Mouse (Mus musculus) urinary bladder, postnatal 14 days (tissue): Measurements from ENCODE around the gene Sp2.

Source experiments
- DNase-seq: peaks from one replicate; pipeline ENCODE4 v3.0.0; 2021; ENCODE audit warnings: low spot score

Sp2 gene

DNA sequence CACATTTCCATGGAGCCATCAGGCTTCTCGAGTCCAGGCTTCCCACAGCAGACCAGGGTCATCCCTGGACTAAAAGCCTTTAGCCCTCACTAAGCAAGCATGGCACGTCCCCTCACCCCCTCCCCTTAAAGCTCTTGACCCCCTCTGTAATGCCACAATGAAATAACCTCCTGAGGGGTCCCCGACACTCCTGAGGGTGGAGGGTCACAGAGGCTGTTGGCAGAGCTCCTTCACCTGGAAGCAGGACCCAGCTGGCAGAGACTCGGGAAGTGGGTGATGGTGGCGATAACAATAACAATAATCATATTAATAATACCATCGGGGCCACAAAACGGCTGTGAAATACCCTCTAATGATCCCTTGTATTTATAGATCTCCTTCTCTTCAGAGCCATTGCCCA, at the start of gene Sp2:
Gene Sp2, minus strand, starts transcription at position 101 of the 400 bp plus-strand sequence.
- no peak for DNase-seq

DNA sequence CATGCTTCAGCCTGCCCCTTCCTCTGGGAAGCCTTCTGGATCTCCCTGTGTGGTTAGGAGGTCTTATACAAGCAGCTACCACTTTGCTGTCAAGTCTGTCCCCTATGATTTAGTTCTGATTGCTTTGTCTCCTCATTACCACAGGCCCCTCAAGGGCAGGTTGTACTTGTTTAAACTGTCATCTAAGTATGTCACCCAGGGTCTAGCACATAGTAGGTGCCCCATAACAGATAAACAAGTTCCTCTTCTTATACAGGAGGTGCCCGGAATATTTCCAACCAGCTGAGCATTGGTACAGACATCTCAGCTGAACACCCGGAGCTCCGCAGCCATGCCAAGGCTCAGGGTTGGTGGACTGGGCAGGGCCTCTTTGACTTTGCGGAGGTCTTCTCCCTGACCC, 49.7 kb upstream of the Sp2 start:
- DNase-seq = no peak

DNA sequence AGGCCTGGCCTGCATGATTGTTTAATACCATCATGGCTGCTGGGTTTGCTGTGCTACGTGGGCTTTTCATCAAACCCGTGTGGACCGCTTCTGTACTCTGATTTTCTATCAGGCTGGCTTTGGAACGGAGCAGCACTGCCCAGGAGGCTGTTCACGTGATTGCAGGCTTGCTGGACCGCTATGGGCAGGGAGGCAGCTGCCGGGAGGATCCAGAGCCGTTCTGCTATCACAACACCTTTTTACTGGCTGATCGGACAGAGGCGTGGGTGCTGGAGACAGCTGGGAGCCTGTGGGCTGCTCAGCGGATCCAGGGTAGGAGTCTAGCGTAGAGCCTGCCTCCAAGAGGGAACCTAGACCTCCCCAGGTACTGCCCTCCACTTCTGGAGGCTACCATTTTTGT, 49.2 kb upstream of the Sp2 start:
- no peak for DNase-seq

DNA sequence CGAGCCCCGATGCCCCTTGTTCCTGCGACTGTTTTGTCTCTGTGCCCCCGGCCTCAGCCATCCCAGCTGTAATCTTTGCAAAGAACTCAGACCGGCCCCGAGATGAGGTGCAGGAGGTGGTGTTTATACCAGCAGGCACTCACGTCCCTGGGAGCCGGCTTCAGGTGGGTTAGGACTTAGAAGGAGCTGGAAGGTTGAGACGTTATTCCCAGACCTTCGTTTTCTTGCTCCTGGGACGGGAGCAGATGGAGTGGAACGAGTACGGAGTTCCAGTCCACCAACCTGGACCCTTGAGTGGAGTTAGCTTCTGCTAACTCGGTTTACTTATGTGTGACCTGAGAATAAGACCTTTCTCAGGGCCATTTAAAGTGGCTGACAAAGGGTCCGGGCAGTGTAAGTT, 47.7 kb upstream of the Sp2 start:
- no peak for DNase-seq

DNA sequence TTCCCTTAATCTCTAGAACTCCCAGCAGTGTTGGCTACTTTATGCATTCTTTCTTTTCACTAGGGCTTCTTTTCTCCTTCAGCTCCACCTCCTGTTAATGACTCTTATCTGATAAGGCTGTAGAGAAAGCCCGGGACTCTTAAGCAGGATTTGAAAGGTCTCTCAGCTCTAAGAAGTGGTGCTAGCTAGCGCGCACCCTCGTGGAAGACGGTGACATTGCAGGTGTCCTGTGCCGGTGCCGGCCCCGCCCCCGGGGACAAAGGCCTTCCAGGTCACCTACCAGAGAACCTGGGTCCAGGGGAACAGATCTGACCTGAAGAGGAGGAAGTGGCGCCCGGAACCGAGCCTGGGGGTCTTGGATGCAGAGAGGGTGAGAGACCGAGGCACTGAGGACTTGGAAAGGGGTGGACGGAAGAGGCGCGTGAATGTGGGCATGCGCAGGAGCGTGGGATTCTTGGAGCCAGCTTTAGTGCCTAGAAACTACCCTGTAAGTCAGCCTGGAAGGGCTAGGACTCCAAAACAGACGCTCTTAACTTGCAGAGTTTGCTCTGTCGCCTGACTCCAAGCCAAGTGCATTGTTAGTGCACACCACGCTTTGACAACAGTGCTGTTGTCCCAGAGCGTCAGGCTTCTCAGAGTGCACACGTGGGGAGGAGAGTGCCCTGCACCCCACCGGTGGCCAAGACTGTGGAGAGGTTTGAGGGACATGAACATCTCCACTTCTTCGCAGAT, 47.1 kb upstream of the Sp2 start, which contains the start of gene Scrn2:
Gene Scrn2, plus strand, starts transcription at position 253 of the 732 bp plus-strand sequence.
- peak; percentile 80 for DNase-seq

DNA sequence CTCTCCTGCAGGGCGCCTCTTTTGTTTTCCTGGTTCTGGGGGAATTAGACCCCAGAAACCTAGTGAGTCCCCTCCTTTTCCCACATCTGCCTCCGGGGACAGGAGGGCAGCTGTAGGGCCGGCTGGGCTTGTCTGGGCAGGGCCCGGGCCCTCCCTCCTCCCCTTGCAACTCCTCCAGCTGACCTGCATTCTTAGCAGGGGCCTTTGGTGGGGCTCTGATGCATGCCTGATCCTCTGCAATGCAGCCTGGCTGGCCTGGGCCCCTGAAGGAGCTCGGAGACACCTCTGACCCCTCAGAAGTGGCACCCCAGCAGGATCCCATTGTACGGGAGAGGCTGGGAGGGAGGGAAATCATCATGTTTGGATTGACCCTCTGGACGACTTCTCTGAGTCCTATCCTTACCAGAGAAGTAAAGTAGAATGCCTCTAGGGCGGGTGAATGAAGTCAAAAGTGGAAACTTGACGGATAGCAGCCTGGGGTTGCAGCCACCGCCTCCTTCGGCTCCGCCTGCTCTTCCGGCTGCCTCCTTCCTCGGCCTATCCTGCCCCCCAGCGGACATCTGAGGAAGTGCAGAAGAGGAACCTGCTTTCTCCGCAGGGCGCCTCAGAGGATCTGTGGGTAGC, 43.1 kb upstream of the Sp2 start:
- DNase-seq = peak; percentile 88

DNA sequence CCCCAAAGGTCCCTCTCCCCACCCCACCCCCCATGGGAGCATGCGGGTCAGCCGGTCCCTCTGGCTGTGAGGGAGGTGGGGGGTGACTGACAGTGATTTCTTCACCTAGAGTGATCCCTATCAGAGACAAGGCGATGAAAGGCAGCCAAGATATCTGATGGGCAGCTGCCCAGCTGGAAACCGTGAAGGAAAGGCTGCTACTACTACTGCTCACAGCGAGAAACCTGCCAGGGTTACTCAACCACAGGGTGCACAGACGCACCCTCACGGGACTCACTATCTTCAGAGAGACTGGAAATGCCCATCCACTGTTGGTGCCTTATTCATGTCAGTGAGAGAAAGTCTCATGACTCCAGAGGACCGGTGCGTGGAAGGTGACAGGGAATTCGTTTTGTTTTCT, 42.2 kb upstream of the Sp2 start:
- peak; percentile 77 for DNase-seq

DNA sequence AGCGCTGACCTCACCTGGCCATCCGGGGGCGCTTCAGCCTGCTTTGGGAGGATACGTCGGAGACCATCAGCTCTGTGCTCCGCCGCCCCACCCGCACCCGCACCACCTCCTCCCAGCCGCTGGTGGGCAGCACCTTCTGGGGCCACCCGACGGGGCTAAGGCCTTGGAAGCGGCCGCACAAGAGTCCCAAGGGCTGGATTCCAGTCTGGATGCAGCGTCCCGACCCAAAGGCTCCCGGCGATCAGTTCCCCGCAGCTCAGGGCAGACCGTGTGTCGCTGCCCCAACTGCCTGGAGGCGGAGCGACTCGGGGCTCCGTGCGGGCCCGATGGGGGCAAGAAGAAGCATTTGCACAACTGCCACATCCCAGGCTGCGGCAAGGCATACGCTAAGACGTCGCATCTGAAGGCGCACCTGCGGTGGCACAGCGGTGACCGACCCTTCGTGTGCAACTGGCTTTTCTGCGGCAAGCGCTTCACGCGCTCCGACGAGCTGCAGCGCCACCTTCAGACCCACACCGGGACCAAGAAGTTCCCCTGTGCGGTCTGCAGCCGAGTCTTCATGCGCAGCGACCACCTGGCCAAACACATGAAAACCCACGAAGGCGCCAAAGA, 39.2 kb upstream of the Sp2 start:
- peak; percentile 71 for DNase-seq

DNA sequence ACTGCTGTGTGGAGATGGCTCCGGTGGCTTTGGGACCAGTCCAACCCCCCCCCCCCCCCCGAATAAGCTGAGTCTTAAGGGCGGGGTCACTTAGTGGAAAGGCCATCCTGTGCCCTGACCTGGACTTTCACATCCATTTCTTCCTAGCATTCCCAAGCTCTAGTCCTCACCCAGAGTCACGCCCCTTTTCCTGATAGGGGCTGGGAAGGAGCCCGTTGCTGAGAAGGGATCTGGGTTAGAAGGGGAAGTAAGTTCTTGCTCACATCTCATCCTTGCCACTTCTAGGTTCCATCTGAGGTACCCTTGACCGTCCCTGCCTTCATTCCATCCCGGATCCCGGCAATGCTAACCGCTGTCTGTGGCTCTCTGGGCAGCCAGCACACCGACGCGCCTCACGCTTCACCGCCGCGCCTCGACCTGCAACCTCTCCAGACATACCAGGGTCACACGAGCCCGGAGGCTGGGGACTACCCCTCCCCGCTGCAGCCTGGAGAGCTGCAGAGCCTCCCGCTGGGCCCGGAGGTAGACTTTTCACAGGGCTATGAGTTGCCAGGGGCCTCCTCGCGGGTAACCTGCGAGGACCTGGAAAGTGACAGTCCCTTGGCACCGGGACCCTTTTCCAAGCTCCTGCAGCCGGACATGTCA, 38.5 kb upstream of the Sp2 start:
- no peak for DNase-seq

DNA sequence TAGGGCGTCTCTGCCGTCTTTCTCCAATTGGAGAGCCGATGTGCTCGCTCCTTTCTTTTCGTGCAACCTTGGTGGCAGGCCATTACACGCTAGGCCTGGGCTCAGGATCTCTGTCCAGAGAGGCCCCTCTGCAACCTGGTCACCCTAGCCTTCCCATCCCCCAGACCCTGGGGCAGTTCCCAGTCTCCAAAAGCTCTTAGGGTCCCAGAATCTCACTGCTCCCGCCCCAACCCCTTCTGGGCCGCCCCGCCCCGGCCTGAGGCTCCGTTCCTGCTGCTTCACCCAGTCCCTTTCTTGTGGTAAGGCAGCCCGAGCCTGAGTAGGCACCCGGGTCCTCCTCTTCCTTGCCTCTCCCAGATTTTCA, 36.6 kb upstream of the Sp2 start:
- DNase-seq = no peak

DNA sequence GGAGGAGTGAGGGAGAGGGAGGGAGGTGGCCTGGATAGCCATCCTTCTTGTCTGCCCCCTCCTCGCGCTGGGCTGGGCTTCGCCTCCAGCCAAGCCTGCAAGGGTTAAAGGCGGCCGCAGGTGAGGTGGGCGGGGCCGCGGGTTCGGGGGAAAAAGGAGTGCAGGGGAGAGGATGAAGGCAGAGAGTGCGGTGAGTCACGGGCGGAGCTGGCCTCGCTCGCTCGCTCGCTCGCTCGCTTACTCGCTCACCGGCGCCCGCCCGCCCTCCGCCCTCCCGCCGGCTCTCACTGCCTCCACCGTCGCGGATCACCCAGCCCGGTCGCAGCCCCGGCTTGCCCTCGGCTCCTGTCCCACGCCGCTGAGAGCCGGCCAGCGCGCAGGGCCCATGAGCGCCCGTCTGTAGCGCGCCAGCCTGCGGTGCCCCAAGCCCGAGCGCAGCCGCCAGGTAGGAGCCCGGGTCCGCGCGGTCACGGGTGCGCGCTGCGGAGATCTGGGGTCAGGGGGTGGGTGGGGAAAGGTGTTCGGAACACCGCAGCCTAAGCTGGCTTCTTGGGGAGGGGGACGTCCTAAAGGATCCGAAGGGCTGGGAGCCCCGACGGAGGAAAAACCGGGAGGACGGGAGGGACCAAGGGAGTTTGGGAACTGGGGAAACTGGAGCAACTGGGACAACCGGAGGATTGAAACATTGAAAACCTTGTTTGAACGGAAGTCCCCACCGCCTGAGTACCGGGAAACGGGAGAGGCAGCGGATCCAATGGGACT, 36.0 kb upstream of the Sp2 start:
- peak; percentile 66 for DNase-seq

DNA sequence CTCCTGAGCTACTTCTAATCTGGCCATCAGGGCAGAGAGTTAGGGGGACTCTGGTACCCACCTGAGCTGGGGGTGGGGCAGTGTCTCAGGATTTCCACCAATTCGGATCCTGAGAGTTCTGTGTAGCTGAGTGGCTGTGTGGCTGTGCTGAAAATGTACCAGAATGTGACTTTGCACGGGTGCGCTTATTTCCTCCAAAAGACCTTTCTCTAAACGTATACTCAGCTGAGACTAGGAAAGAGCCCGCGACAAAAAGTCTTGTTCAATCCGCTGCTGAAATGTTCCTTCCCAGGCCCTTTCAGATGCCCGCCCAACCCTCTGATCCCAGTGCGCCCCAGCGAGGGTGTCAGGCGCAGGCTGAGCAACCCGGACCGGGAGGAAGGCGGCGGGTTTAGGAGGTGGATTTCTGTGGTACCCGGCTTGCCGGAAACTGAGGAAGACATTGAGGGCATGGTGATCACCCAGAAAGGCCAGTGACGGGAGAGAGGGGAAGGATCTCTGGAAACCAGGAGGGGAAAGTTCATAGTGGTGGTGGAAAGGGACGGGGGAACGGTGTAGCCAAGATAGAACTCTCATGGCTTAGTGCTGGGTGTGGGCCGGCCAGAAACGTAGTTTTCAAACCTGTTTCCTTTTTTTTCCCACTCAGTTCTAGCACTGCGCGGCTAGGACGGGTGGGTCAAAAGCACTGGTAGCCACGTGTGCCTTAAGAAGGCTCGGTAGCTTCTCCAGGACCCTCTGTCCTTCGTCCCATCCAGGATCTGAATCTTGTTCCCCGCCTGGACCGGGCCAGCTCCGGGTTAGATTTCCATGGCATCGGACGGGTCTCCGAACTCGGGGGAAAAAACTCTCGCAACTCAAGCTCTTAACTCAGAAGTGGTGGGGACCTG, 35.2 kb upstream of the Sp2 start:
- no peak for DNase-seq

DNA sequence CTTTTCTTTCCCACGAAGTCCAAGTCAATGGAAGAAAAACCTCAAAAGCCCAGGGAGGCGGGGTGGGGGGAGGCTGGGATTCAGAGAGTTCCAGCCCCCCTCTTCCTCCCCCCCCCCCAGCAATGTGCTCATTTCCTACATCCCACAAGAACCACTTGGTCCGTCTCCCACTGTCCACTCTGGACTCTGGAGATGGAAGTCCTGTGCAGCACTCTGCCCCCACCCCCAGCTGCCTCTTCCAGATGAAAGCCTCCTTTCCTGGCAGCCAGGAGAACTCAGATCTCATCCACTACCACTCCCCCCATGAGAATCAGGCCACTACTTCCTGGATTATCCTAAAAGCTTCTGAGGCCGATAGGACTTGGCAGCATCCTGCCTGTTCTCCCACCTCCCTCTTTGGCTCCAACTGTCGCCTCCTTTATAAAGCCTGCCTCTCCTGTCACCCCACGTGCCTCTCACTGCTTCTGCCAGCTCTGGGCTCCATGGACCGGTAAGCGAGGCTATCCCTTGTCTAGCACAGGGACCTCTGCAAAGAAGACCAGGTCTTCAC, 30.4 kb upstream of the Sp2 start, which contains the start of gene Sp6:
Gene Sp6, plus strand, starts transcription at position 274 of the 550 bp plus-strand sequence.
- no peak for DNase-seq

DNA sequence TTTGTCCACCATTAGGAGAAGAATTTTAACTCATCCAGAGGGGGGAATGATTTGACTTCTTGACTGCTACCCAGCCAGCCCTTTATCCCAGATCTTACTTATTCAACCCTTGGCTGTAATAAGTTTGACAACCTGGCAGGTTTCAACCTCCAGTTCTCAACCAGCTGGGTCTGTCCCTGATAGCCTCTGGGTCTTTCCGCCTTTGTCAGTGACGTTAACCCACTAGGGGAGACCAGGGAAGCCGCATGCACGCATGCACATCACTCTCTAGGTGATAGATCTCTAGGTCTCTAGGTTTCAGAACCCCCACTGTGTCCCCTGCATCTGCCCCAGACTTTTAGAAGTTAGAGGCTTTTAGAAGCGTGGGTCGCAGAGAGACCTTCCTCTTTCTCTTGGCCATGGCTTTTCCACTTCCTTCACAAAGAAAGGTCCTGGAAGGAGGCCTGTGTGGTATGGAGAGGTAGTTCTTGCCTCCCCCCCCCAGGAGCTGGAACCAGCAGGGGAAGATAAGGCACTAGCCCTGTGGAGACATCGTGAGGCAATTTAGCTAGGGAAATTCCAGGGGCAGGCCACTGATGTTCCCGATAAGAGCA, 26.5 kb upstream of the Sp2 start:
- no peak for DNase-seq

DNA sequence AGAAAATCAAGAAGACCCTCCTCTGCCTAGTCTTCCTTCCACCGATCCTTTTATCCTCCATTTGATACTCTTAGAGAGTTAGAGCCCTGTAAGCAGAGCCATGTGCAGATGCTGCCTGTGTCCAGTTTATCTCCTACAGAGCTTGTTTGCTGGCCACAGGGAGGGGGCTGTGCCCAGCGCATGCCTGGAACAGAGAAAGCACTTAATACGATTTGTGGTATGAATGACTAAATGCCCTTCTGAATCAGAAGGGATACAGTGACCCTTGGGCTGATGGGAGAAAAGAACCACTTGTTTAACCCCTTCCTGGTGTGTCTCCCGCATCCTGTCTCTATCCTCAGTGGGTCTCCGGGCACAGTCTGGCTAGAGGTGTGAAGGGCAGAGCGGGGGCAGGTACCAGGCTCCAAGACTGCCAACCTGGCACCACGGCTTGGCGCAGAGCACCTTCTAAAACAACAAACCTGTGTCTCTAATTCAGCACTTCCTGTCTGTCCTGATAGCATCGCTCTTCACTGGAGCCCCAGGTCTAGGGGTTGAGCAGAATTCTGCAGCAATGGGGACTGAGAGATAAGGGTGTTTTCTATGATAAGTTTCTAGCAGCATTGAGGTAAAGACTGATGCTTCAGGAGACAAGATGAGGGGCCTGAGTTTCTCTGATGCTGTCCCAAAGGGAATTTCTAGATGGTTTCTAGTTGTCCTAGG, 24.5 kb upstream of the Sp2 start:
- no peak for DNase-seq

DNA sequence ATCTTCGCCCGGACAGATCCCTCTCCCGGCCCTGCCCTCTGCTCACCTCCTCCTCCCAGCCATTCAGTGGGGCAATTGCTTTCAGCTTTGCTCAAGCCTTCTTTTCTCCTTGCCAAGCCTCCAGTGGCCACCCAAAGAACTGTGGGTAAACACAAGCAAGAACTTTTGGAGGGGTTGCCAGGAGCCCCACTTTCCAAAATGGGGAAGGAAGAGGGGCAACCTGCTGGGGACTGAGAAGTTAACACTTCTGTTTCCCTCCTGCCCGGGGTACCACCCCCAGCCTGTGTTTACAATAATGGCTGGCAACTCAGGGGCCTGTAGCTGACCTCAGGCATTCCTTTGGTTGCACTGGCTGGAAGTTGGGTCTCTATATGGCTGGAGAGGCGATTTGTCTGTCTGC, 20.4 kb upstream of the Sp2 start:
- DNase-seq = no peak

DNA sequence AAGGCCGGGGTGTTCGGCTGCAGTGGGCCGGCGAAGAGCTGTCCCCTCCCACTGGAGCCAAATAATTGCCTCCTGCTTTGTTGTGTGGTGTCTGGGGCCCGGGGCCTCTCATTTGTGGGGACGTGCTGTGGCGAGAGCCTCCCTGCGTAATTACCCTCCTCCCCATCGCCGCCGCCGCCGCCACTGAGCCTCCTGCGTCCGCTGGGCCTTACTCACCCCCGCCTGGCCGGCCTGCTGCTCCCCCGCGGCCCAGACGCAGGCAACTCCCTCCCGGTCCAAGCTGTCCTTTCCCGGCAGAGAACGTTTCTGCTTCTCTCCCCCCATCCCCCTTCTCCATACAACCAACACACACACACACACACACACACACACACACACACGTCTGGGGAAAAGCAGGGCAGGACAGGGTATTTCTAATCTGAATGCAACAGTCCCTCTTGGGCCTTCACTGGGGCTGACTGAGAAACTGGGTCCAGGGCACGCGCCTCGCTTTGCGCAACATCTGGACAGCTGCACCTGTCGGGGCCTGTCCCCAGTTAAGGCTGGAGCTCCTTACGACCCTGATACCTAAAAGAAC, 14.7 kb upstream of the Sp2 start:
- no peak for DNase-seq

DNA sequence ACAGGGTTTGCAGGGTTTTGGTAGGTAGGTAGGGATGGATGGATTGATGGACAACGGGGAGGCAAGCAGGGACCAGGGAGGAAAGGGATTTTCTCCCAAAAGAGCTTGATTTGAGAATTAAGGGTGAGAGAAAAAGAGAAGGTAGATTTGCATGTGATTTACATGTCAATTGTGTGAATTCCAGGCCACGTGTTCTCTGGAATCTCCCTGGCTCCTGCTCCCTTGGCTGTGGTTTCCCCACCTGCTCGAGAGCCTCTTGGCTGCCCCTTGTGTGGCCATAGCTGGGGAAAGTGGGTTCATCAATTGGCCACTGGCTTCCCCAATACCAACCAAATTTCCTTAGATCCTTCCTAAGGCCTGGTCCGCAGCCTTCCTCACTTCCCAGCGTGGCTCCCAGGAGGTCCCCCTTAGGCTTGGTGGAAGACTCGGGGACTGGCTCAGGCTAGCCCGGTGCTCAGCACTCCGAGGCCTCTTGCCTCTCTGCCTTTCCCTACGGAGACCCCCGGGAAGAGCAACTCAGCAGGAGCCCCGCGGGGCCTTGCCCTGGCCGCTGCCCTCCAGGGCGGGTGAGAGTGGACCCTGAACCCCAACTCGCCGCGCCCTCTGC, 14.1 kb upstream of the Sp2 start:
- no peak for DNase-seq
